ENCODE assay signal across 9 mouse cellular contexts in the genomic region with DNA sequence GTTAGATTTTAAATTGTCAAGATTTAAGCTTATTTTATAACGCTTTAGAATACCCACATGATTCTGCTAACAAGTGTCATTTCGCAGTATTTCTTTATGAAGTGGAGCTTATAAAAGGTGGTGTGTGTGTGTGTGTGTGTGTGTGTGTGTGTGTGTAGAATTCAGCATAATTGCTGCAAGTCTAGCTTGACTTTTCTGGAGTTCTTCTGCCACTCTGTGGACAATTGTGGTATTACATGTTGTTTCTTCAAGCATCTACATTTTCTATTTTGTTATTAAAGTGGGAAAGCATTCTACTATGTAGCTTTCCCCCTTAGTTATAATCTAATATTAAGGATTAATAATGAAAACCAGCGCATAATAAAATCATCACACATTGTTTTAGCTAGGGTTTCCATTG.
DNase-seq lines count a peak whose midpoint lies in the region; ATAC-seq and TF ChIP-seq lines count a peak whose summit lies in the region.
"Had no signal": no experiment of that assay in that cellular context is flagged by ENCODE, and none has a peak within 500 bp of the region (broad histone marks: within the 10 kb centered on the region; RNA-seq: fewer than 3 reads in every experiment).

No protein-coding gene starts in this region.

- TF ChIP-seq CTCF in cortical plate, adult 2 months (IDR thresholded peaks at IDR 0.05; ENCODE audit: extremely low read depth, insufficient read depth, low read length), result peak; percentile 25; the same call in 1 of the 2 replicates

- no peak overlapping the region for H3K27ac ChIP-seq in midbrain, embryonic 11.5 days (ENCODE audit: low read depth, low read length)
- H3K27ac ChIP-seq in midbrain, embryonic 16.5 days (ENCODE audit: low read length), result no peak overlapping the region; the same call in 1 of the 2 replicates
- H3K27ac ChIP-seq in cortical plate, adult 2 months (ENCODE audit: insufficient read depth, low read length), result no peak overlapping the region
- 0 out of 2 replicates have a peak overlapping the region, but pooled peaks have one; percentile 65 for H3K27ac ChIP-seq in kidney, embryonic 15.5 days

- DNase-seq in cerebellum, adult 8-10 months, result peak; percentile 62
- DNase-seq in cerebellum, adult 11-12 months, result no peak
- DNase-seq in midbrain, embryonic 11.5 days (ENCODE audit: low spot score, missing footprints), result peak; percentile 97
- peak; percentile 7 for DNase-seq in naive thymus-derived CD4-positive, alpha-beta T cell, adult 2 months (ENCODE audit: low read depth)
- no peak for DNase-seq in urinary bladder, postnatal 36 days (ENCODE audit: low spot score in 2 of 2)

- ATAC-seq in midbrain, embryonic 11.5 days (ENCODE audit: low FRiP score), result no peak
- ATAC-seq in midbrain, embryonic 16.5 days, result no peak
- ATAC-seq in kidney, embryonic 15.5 days (replicated peaks; ENCODE audit: low FRiP score), result no peak

- no peaks in the 10 kb centered on the region for H3K27me3 ChIP-seq in midbrain, embryonic 11.5 days (ENCODE audit: control insufficient read depth, insufficient read depth, low read length)
- H3K27me3 ChIP-seq in midbrain, embryonic 16.5 days (ENCODE audit: control insufficient read depth, insufficient read depth, low read depth, low read length), result no peaks in the 10 kb centered on the region
- no peaks in the 10 kb centered on the region for H3K27me3 ChIP-seq in kidney, embryonic 15.5 days
- H3K27me3 ChIP-seq: Patski had no signal

- TF ChIP-seq POLR2A in cortical plate, adult 2 months (IDR thresholded peaks at IDR 0.05; ENCODE audit: extremely low read depth, insufficient read depth, low read length), result no peak

- H3K36me3 ChIP-seq in midbrain, embryonic 11.5 days (ENCODE audit: control insufficient read depth, insufficient read depth, low read length), result no peaks in the 10 kb centered on the region
- H3K36me3 ChIP-seq in midbrain, embryonic 16.5 days (ENCODE audit: control insufficient read depth, insufficient read depth, low read length), result no peaks in the 10 kb centered on the region
- no peaks in the 10 kb centered on the region for H3K36me3 ChIP-seq in kidney, embryonic 15.5 days

- no peak overlapping the region for H3K4me3 ChIP-seq in midbrain, embryonic 11.5 days (ENCODE audit: low read depth, low read length)
- H3K4me3 ChIP-seq in midbrain, embryonic 16.5 days (ENCODE audit: low read depth, low read length), result no peak overlapping the region
- no peak overlapping the region for H3K4me3 ChIP-seq in cortical plate, adult 2 months (ENCODE audit: insufficient read depth, low read length)
- H3K4me3 ChIP-seq in kidney, embryonic 15.5 days (replicated peaks), result no peak overlapping the region

- H3K9ac ChIP-seq in midbrain, embryonic 11.5 days (ENCODE audit: low read length), result no peak overlapping the region
- no peak overlapping the region for H3K9ac ChIP-seq in midbrain, embryonic 16.5 days (ENCODE audit: low read depth, low read length)
- no peak overlapping the region for H3K9ac ChIP-seq in kidney, embryonic 15.5 days

- 26% methylated on average over 3 of the region's 3 CpGs for WGBS in midbrain, embryonic 11.5 days
- WGBS in midbrain, embryonic 16.5 days, result 14% methylated on average over 3 of the region's 3 CpGs
- 19% methylated on average over 3 of the region's 3 CpGs for WGBS in kidney, embryonic 15.5 days

- H3K4me1 ChIP-seq in midbrain, embryonic 11.5 days (ENCODE audit: control insufficient read depth, insufficient read depth, low read length), result peaks cover 30% of the 10 kb centered on the region
- H3K4me1 ChIP-seq in midbrain, embryonic 16.5 days (ENCODE audit: control insufficient read depth, insufficient read depth, low read length), result peaks cover 47% of the 10 kb centered on the region
- H3K4me1 ChIP-seq in cortical plate, adult 2 months (ENCODE audit: control insufficient read depth, insufficient read depth, low read length), result peaks cover 17% of the 10 kb centered on the region
- H3K4me1 ChIP-seq in kidney, embryonic 15.5 days, result peaks cover 15% of the 10 kb centered on the region

- H3K4me2 ChIP-seq in midbrain, embryonic 11.5 days, result no peak overlapping the region
- H3K4me2 ChIP-seq in midbrain, embryonic 16.5 days (ENCODE audit: low read length), result no peak overlapping the region
- no peak overlapping the region for H3K4me2 ChIP-seq in kidney, embryonic 15.5 days

- no peaks in the 10 kb centered on the region for H3K9me3 ChIP-seq in midbrain, embryonic 11.5 days (ENCODE audit: control insufficient read depth, low read length)
- H3K9me3 ChIP-seq in midbrain, embryonic 16.5 days (replicated peaks; ENCODE audit: control insufficient read depth, low read length, poor library complexity, severe bottlenecking), result no peaks in the 10 kb centered on the region
- H3K9me3 ChIP-seq in kidney, embryonic 15.5 days (replicated peaks), result no peaks in the 10 kb centered on the region

Comparison
In these comparisons a context has a peak if more than half of its experiments do, and no peak if none do; other contexts are left out.
1. DNase-seq: peak in cerebellum, adult 8-10 months (single experiment), midbrain, embryonic 11.5 days (single experiment) and naive thymus-derived CD4-positive, alpha-beta T cell, adult 2 months (single experiment); none in cerebellum, adult 11-12 months (single experiment) and urinary bladder, postnatal 36 days (0 of 2).